ENCODE assay signal across 17 mouse cellular contexts in genomic region chr6:141054026-141054425, GRCm38 (mm10).
"Had no signal": no experiment of that assay in that cellular context is flagged by ENCODE, and none has a peak within 500 bp of the region (broad histone marks: within the 10 kb centered on the region; RNA-seq: fewer than 3 reads in every experiment).

No protein-coding gene starts in this region.

- H3K27me3 ChIP-seq: limb, embryonic 13.5 days; liver, embryonic 12.5 days; liver, embryonic 15.5 days; lung, embryonic 15.5 days; stomach, embryonic 15.5 days had no signal

- ATAC-seq: intestine, postnatal 0 days; liver, embryonic 12.5 days had no signal

- H3K4me2 ChIP-seq: hindbrain, embryonic 14.5 days; limb, embryonic 13.5 days; liver, embryonic 12.5 days; liver, embryonic 15.5 days; lung, embryonic 15.5 days; stomach, embryonic 15.5 days had no signal

- H3K36me3 ChIP-seq: limb, embryonic 10.5 days; limb, embryonic 13.5 days; liver, embryonic 12.5 days; liver, embryonic 15.5 days; lung, embryonic 15.5 days; stomach, embryonic 15.5 days had no signal

- H3K27ac ChIP-seq: hindbrain, embryonic 14.5 days; limb, embryonic 10.5 days; limb, embryonic 13.5 days; liver, embryonic 12.5 days; liver, embryonic 15.5 days; lung, embryonic 15.5 days; macrophage; stomach, embryonic 15.5 days had no signal

- H3K4me3 ChIP-seq: limb, embryonic 10.5 days; limb, embryonic 13.5 days; liver, embryonic 12.5 days; liver, embryonic 15.5 days; lung, embryonic 15.5 days; stomach, embryonic 15.5 days had no signal

- H3K4me1 ChIP-seq: liver, embryonic 12.5 days; liver, embryonic 15.5 days; stomach, embryonic 15.5 days had no signal

- H3K9me3 ChIP-seq: limb, embryonic 10.5 days; liver, embryonic 15.5 days; lung, embryonic 15.5 days; stomach, embryonic 15.5 days had no signal

- DNase-seq: liver; lung, adult 18-20 months; lung, postnatal 14 days; midbrain, embryonic 14.5 days; right cerebral cortex, adult 18-20 months; right cerebral cortex, postnatal 25 days; spleen, adult 18-20 months; thymus, postnatal 25 days had no signal

- H3K9ac ChIP-seq: hindbrain, embryonic 14.5 days; limb, embryonic 13.5 days; liver, embryonic 12.5 days; liver, embryonic 15.5 days; lung, embryonic 15.5 days; stomach, embryonic 15.5 days had no signal
